Mouse (Mus musculus): ENCODE data around the gene Tmem178. TPM values are rescaled to one million over a fixed set of nuclear protein-coding genes. Genes with fewer than 3 reads are reported as not detected.
A peak's percentile ranks its signal among the peaks of the same experiment; 100 is the strongest.

Tmem178 gene
- total and polyA plus RNA-seq, 2 experiments from 2014 or later = 20.1 to 26.5 TPM

DNA sequence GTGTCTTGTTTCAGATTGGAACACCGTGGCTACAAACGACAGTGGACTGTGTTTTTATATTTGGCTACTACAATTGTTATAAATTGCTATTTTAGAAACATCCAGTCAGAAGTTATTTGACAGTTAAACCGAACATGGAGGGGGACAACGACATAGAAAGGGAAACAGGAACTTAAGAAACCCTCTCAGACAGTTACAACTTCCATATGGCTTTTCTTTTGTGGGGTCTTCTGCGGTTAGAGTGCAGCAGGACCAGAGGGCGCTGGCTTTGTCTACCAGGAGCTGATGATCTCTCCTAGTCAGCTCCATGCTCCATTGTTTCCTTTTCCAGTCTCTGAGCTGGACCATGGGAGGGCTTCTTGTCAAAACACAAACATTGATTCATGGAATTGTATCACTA is 42.5 kb upstream of the Tmem178 start:
- Histone ChIP-seq H3K4me3 (ENCODE audit: low read depth, low read length) (no peak overlapping the region), H3K27ac (ENCODE audit: low read depth, low read length) (no peak overlapping the region), H3K9ac (replicated peaks; ENCODE audit: low read length, poor library complexity, severe bottlenecking) (no peak overlapping the region), H3K4me2 (ENCODE audit: low read depth, low read length, poor library complexity, severe bottlenecking) (no peak overlapping the region), H3K36me3 (ENCODE audit: insufficient read depth, low read length) (no peaks in the 10 kb centered on the region), H3K9me3 (ENCODE audit: low read length) (no peaks in the 10 kb centered on the region), H3K4me1 (ENCODE audit: insufficient read depth, low read length) (peaks cover 4% of the 10 kb centered on the region; the same call in 1 of the 2 replicates), H3K27me3 (ENCODE audit: insufficient read depth, low read length) (no peaks in the 10 kb centered on the region)
- DNase-seq (ENCODE audit: low spot score) (no peak), ATAC-seq (ENCODE audit: low FRiP score) (no peak)
- WGBS = 82% methylated on average over 6 of the region's 6 CpGs
- TF ChIP-seq CTCF (IDR thresholded peaks at IDR 0.05) = no peak

- no peaks in the 10 kb centered on the region for H3K36me3 ChIP-seq (ENCODE audit: insufficient read depth, low read length)
- ATAC-seq (ENCODE audit: low FRiP score) = no peak
- H3K4me3 ChIP-seq (ENCODE audit: low read depth, low read length) = no peak overlapping the region
- no peak overlapping the region for H3K9ac ChIP-seq (replicated peaks; ENCODE audit: low read length, poor library complexity, severe bottlenecking)
- peaks cover 4% of the 10 kb centered on the region; the same call in 1 of the 2 replicates for H3K4me1 ChIP-seq (ENCODE audit: insufficient read depth, low read length)
- WGBS = 81% methylated on average over 11 of the region's 11 CpGs
- H3K27me3 ChIP-seq (ENCODE audit: insufficient read depth, low read length) = no peaks in the 10 kb centered on the region
- no peak overlapping the region for H3K27ac ChIP-seq (ENCODE audit: low read depth, low read length)
- H3K9me3 ChIP-seq (ENCODE audit: low read length) = no peaks in the 10 kb centered on the region
- H3K4me2 ChIP-seq (ENCODE audit: low read depth, low read length, poor library complexity, severe bottlenecking) = no peak overlapping the region
- TF ChIP-seq CTCF (IDR thresholded peaks at IDR 0.05) = no peak
- peak; percentile 64 for DNase-seq (ENCODE audit: low spot score)
These were observed 41.1 kb upstream of the Tmem178 start for GRCm38 (mm10) chr17:80903121-80903875.

DNA sequence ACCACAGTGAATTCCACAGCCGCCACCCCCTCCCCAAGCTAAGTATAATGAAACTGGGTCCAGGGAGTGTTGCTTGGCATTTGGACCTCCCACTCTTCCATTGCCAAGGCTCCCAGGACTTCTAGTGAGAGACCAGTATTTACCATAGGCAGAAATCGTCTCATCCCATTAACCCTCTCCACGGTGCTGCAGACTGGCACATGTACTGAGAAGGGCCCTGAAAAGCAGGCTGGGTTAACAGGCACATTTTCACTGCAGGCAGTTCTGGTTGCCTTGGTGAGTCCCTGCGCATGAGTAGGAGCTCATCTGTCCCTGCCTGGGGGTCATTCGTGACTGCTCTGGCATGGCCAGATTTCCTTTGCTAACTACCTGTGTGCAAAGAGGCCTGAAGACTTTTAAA is 40.4 kb upstream of the Tmem178 start:
- ATAC-seq (ENCODE audit: low FRiP score) (0 out of 2 replicates have a peak, but pooled peaks have one; percentile 56), DNase-seq (ENCODE audit: low spot score) (peak; percentile 49)
- H3K27me3 ChIP-seq (ENCODE audit: insufficient read depth, low read length) = no peaks in the 10 kb centered on the region
- H3K36me3 ChIP-seq (ENCODE audit: insufficient read depth, low read length) = no peaks in the 10 kb centered on the region
- no peak overlapping the region for H3K4me2 ChIP-seq (ENCODE audit: low read depth, low read length, poor library complexity, severe bottlenecking)
- no peak for TF ChIP-seq CTCF (IDR thresholded peaks at IDR 0.05)
- no peaks in the 10 kb centered on the region for H3K9me3 ChIP-seq (ENCODE audit: low read length)
- no peak overlapping the region for H3K9ac ChIP-seq (replicated peaks; ENCODE audit: low read length, poor library complexity, severe bottlenecking)
- peaks cover 4% of the 10 kb centered on the region; the same call in 1 of the 2 replicates for H3K4me1 ChIP-seq (ENCODE audit: insufficient read depth, low read length)
- 39% methylated on average over 5 of the region's 5 CpGs for WGBS
- no peak overlapping the region for H3K4me3 ChIP-seq (ENCODE audit: low read depth, low read length)
- H3K27ac ChIP-seq (ENCODE audit: low read depth, low read length) = no peak overlapping the region

- H3K36me3 ChIP-seq (ENCODE audit: insufficient read depth, low read length) = no peaks in the 10 kb centered on the region
- DNase-seq (ENCODE audit: low spot score) = no peak
- no peak for ATAC-seq (ENCODE audit: low FRiP score)
- H3K27ac ChIP-seq (ENCODE audit: low read depth, low read length) = no peak overlapping the region
- H3K4me1 ChIP-seq (ENCODE audit: insufficient read depth, low read length) = no peaks in the 10 kb centered on the region
- 94% methylated on average over 2 of the region's 2 CpGs for WGBS
- no peak overlapping the region for H3K4me2 ChIP-seq (ENCODE audit: low read depth, low read length, poor library complexity, severe bottlenecking)
- no peaks in the 10 kb centered on the region for H3K9me3 ChIP-seq (ENCODE audit: low read length)
- TF ChIP-seq CTCF (IDR thresholded peaks at IDR 0.05) = no peak
- H3K4me3 ChIP-seq (ENCODE audit: low read depth, low read length) = no peak overlapping the region
- H3K9ac ChIP-seq (replicated peaks; ENCODE audit: low read length, poor library complexity, severe bottlenecking) = no peak overlapping the region
- no peaks in the 10 kb centered on the region for H3K27me3 ChIP-seq (ENCODE audit: insufficient read depth, low read length)
These were observed 28.8 kb upstream of the Tmem178 start for GRCm38 (mm10) chr17:80915666-80916065.

- Histone ChIP-seq H3K27me3 (ENCODE audit: insufficient read depth, low read length) (no peaks in the 10 kb centered on the region), H3K4me3 (ENCODE audit: low read depth, low read length) (no peak overlapping the region), H3K4me2 (ENCODE audit: low read depth, low read length, poor library complexity, severe bottlenecking) (no peak overlapping the region), H3K36me3 (ENCODE audit: insufficient read depth, low read length) (no peaks in the 10 kb centered on the region), H3K9ac (replicated peaks; ENCODE audit: low read length, poor library complexity, severe bottlenecking) (no peak overlapping the region), H3K9me3 (ENCODE audit: low read length) (no peaks in the 10 kb centered on the region), H3K27ac (ENCODE audit: low read depth, low read length) (no peak overlapping the region), H3K4me1 (ENCODE audit: insufficient read depth, low read length) (no peaks in the 10 kb centered on the region)
- ATAC-seq (ENCODE audit: low FRiP score) (no peak), DNase-seq (ENCODE audit: low spot score) (no peak)
- no peak for TF ChIP-seq CTCF (IDR thresholded peaks at IDR 0.05)
These were observed 25.2 kb upstream of the Tmem178 start for GRCm38 (mm10) chr17:80919261-80919660.

DNA sequence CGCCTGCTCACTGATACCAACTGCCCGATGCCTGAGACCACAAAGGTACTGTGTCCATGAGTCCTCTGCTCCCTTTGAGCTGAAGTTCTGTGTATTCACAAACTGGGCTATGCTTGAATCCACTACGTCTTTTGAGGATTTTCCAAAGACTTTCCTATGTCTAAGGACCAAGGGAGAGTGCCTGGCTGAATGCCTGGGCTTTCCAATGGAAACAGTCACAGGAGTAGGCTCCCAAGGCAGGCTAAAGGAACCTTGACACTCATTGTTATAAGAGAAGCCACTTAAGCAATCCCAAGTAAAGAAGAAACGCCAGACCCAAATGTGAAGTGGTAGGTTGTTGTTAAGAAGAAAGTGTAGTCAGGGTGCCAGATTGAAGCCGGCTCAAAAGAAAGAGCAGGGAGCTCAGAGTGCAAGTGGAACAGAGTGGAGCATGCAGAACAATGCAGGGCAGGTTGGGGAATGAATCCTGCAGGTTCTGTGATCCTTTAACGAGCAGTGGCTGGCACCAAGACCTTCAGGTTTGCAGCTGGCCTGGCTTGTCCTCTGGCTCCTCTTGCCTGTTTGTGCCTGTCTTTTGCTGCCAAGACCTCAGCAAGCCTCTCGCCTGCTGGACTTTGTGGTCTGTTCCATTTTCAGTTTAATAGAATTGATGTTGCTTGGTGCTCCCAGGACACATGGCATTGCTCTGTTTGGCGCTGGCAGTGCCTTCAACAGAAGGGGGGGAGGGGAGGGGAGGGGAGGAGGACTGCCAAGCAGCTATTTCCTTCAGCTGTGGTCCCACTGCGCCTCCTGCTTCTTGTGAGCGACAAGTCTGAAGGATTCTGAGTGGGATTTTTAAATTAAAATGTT is 22.9 kb upstream of the Tmem178 start:
- Histone ChIP-seq H3K36me3 (ENCODE audit: insufficient read depth, low read length) (no peaks in the 10 kb centered on the region), H3K4me1 (ENCODE audit: insufficient read depth, low read length) (no peaks in the 10 kb centered on the region), H3K9ac (replicated peaks; ENCODE audit: low read length, poor library complexity, severe bottlenecking) (no peak overlapping the region), H3K4me2 (ENCODE audit: low read depth, low read length, poor library complexity, severe bottlenecking) (no peak overlapping the region), H3K27ac (ENCODE audit: low read depth, low read length) (no peak overlapping the region), H3K9me3 (ENCODE audit: low read length) (no peaks in the 10 kb centered on the region), H3K4me3 (ENCODE audit: low read depth, low read length) (no peak overlapping the region), H3K27me3 (ENCODE audit: insufficient read depth, low read length) (no peaks in the 10 kb centered on the region)
- ATAC-seq (ENCODE audit: low FRiP score) = peak; percentile 83
- peak; percentile 54 for TF ChIP-seq CTCF (IDR thresholded peaks at IDR 0.05)
- DNase-seq (ENCODE audit: low spot score) = peak; percentile 87
- WGBS = 56% methylated on average over 10 of the region's 10 CpGs

Data from midbrain, postnatal 0 days (tissue).